Mouse (Mus musculus): Measurements from ENCODE around the gene Zfp51. TPM values are rescaled to one million over a fixed set of nuclear protein-coding genes. Genes with fewer than 3 reads are reported as not detected.
"Not testable (repeated sequence)": the region's sequence is repeated elsewhere in the genome, so short reads cannot be mapped to it uniquely, and the experiment has no call there.

The Zfp51 gene
- 16.6 and 17.2 TPM in 2 replicates for polyA plus RNA-seq (2014; fragmentation: Nextera tagmentation; extraction: Ambion mirVana)

GRCm38 (mm10) chr17:21450138-21450704 is at the start of gene Zfp51:
Zfp51 (plus strand) TSS chr17:21450374.
- Histone ChIP-seq H3K27me3 (ENCODE audit: control insufficient read depth, insufficient read depth, low read length) (no peaks in the 10 kb centered on the region), H3K36me3 (ENCODE audit: control insufficient read depth, insufficient read depth, low read length) (no peaks in the 10 kb centered on the region), H3K9ac (ENCODE audit: low read length) (peak within 1 kb of the TSS; percentile 64), H3K4me1 (ENCODE audit: control insufficient read depth, insufficient read depth, low read length) (0 out of 2 replicates have a peak, but pooled peaks cover 3% of the 10 kb centered on the region), H3K9me3 (ENCODE audit: control insufficient read depth, low read length) (no peaks in the 10 kb centered on the region), H3K4me2 (ENCODE audit: low read depth, severe bottlenecking) (peak within 1 kb of the TSS; percentile 53), H3K27ac (replicated peaks; ENCODE audit: low read depth, low read length) (peak within 1 kb of the TSS; percentile 70; the same call in 1 of the 2 replicates), H3K4me3 (ENCODE audit: low read depth, low read length) (peak within 1 kb of the TSS; percentile 57)
- ATAC-seq (ENCODE audit: insufficient number of reproducible peaks, low FRiP score, low TSS enrichment, low read depth) (peak; percentile 99), DNase-seq (ENCODE audit: low spot score) (peak; percentile 89)
- WGBS, result under 1% methylated on average over 26 of the region's 26 CpGs

- peak within 1 kb of the TSS; percentile 35 for H3K4me3 ChIP-seq (ENCODE audit: low read depth, low read length)
- H3K4me1 ChIP-seq (ENCODE audit: control insufficient read depth, insufficient read depth, low read length), result no peaks in the 10 kb centered on the region
- WGBS, result under 1% methylated on average over 22 of the region's 22 CpGs
- H3K9ac ChIP-seq (ENCODE audit: low read length), result peak within 1 kb of the TSS; percentile 34
- no peak within 1 kb of the TSS for H3K27ac ChIP-seq (replicated peaks; ENCODE audit: low read depth, low read length)
- no peaks in the 10 kb centered on the region for H3K36me3 ChIP-seq (ENCODE audit: control insufficient read depth, insufficient read depth, low read length)
- peak within 1 kb of the TSS; percentile 81 for H3K4me2 ChIP-seq (ENCODE audit: low read depth, severe bottlenecking)
- H3K9me3 ChIP-seq (ENCODE audit: control insufficient read depth, low read length), result no peaks in the 10 kb centered on the region
- H3K27me3 ChIP-seq (ENCODE audit: control insufficient read depth, insufficient read depth, low read length), result no peaks in the 10 kb centered on the region
- ATAC-seq (ENCODE audit: insufficient number of reproducible peaks, low FRiP score, low TSS enrichment, low read depth) (peak; percentile 99), DNase-seq (ENCODE audit: low spot score) (peak; percentile 63)
Observed at GRCm38 (mm10) chr17:21422664-21423599, 27.2 kb upstream of the Zfp51 start, which contains the start of gene Zfp54. Zfp54 (plus strand) TSS chr17:21423227.

- H3K36me3 ChIP-seq (ENCODE audit: control insufficient read depth, insufficient read depth, low read length); H3K4me3 ChIP-seq (ENCODE audit: low read depth, low read length); H3K27me3 ChIP-seq (ENCODE audit: control insufficient read depth, insufficient read depth, low read length); H3K9me3 ChIP-seq (ENCODE audit: control insufficient read depth, low read length); H3K4me1 ChIP-seq (ENCODE audit: control insufficient read depth, insufficient read depth, low read length); H3K4me2 ChIP-seq (ENCODE audit: low read depth, severe bottlenecking); H3K27ac ChIP-seq (replicated peaks; ENCODE audit: low read depth, low read length); DNase-seq (ENCODE audit: low spot score); ATAC-seq (ENCODE audit: insufficient number of reproducible peaks, low FRiP score, low TSS enrichment, low read depth); H3K9ac ChIP-seq (ENCODE audit: low read length): not testable (repeated sequence)
- WGBS, result 84% methylated on average over 9 of the region's 9 CpGs
Observed at GRCm38 (mm10) chr17:21438806-21439400, 11.3 kb upstream of the Zfp51 start.

GRCm38 (mm10) chr17:21449669-21450068 is 505 bp upstream of the Zfp51 start:
- H3K27ac ChIP-seq (replicated peaks; ENCODE audit: low read depth, low read length), result peak overlapping the region; percentile 70; the same call in 1 of the 2 replicates
- no peaks in the 10 kb centered on the region for H3K9me3 ChIP-seq (ENCODE audit: control insufficient read depth, low read length)
- no peaks in the 10 kb centered on the region for H3K27me3 ChIP-seq (ENCODE audit: control insufficient read depth, insufficient read depth, low read length)
- peak overlapping the region; percentile 57 for H3K4me3 ChIP-seq (ENCODE audit: low read depth, low read length)
- WGBS, result 0% methylated on average over 3 of the region's 3 CpGs
- DNase-seq (ENCODE audit: low spot score), result peak; percentile 76
- 0 out of 2 replicates have a peak, but pooled peaks cover 3% of the 10 kb centered on the region for H3K4me1 ChIP-seq (ENCODE audit: control insufficient read depth, insufficient read depth, low read length)
- H3K9ac ChIP-seq (ENCODE audit: low read length), result 0 out of 2 replicates have a peak overlapping the region, but pooled peaks have one; percentile 14
- H3K36me3 ChIP-seq (ENCODE audit: control insufficient read depth, insufficient read depth, low read length), result no peaks in the 10 kb centered on the region
- H3K4me2 ChIP-seq (ENCODE audit: low read depth, severe bottlenecking), result peak overlapping the region; percentile 53
- peak; percentile 63 for ATAC-seq (ENCODE audit: insufficient number of reproducible peaks, low FRiP score, low TSS enrichment, low read depth)

- no peak overlapping the region for H3K9ac ChIP-seq (ENCODE audit: low read length)
- no peaks in the 10 kb centered on the region for H3K27me3 ChIP-seq (ENCODE audit: control insufficient read depth, insufficient read depth, low read length)
- no peak overlapping the region for H3K4me3 ChIP-seq (ENCODE audit: low read depth, low read length)
- 92% methylated on average over 5 of the region's 5 CpGs for WGBS
- no peaks in the 10 kb centered on the region for H3K9me3 ChIP-seq (ENCODE audit: control insufficient read depth, low read length)
- ATAC-seq (ENCODE audit: insufficient number of reproducible peaks, low FRiP score, low TSS enrichment, low read depth), result no peak
- H3K4me1 ChIP-seq (ENCODE audit: control insufficient read depth, insufficient read depth, low read length), result no peaks in the 10 kb centered on the region
- no peak for DNase-seq (ENCODE audit: low spot score)
- no peak overlapping the region for H3K27ac ChIP-seq (replicated peaks; ENCODE audit: low read depth, low read length)
- H3K36me3 ChIP-seq (ENCODE audit: control insufficient read depth, insufficient read depth, low read length), result no peaks in the 10 kb centered on the region
- no peak overlapping the region for H3K4me2 ChIP-seq (ENCODE audit: low read depth, severe bottlenecking)
Observed at GRCm38 (mm10) chr17:21463550-21463949, 13.4 kb downstream of the Zfp51 start.

GRCm38 (mm10) chr17:21472032-21472652 is 22.0 kb downstream of the Zfp51 start:
- no peak for DNase-seq (ENCODE audit: low spot score)
- no peak for ATAC-seq (ENCODE audit: insufficient number of reproducible peaks, low FRiP score, low TSS enrichment, low read depth)
- H3K9me3 ChIP-seq (ENCODE audit: control insufficient read depth, low read length), result no peaks in the 10 kb centered on the region
- WGBS, result 77% methylated on average over 3 of the region's 3 CpGs
- H3K27ac ChIP-seq (replicated peaks; ENCODE audit: low read depth, low read length), result no peak overlapping the region
- peaks cover 3% of the 10 kb centered on the region; the same call in 1 of the 2 replicates for H3K4me1 ChIP-seq (ENCODE audit: control insufficient read depth, insufficient read depth, low read length)
- no peak overlapping the region for H3K9ac ChIP-seq (ENCODE audit: low read length)
- no peak overlapping the region for H3K4me3 ChIP-seq (ENCODE audit: low read depth, low read length)
- H3K4me2 ChIP-seq (ENCODE audit: low read depth, severe bottlenecking), result no peak overlapping the region
- H3K36me3 ChIP-seq (ENCODE audit: control insufficient read depth, insufficient read depth, low read length), result no peaks in the 10 kb centered on the region
- no peaks in the 10 kb centered on the region for H3K27me3 ChIP-seq (ENCODE audit: control insufficient read depth, insufficient read depth, low read length)

GRCm38 (mm10) chr17:21472653-21473307 is 22.6 kb downstream of the Zfp51 start:
- 42% methylated on average over 2 of the region's 2 CpGs for WGBS
- DNase-seq (ENCODE audit: low spot score), result no peak
- ATAC-seq (ENCODE audit: insufficient number of reproducible peaks, low FRiP score, low TSS enrichment, low read depth), result no peak
- H3K27me3 ChIP-seq (ENCODE audit: control insufficient read depth, insufficient read depth, low read length), result no peaks in the 10 kb centered on the region
- H3K27ac ChIP-seq (replicated peaks; ENCODE audit: low read depth, low read length), result no peak overlapping the region
- H3K9me3 ChIP-seq (ENCODE audit: control insufficient read depth, low read length), result no peaks in the 10 kb centered on the region
- H3K4me3 ChIP-seq (ENCODE audit: low read depth, low read length), result no peak overlapping the region
- H3K36me3 ChIP-seq (ENCODE audit: control insufficient read depth, insufficient read depth, low read length), result no peaks in the 10 kb centered on the region
- H3K4me2 ChIP-seq (ENCODE audit: low read depth, severe bottlenecking), result no peak overlapping the region
- H3K4me1 ChIP-seq (ENCODE audit: control insufficient read depth, insufficient read depth, low read length), result peaks cover 3% of the 10 kb centered on the region; the same call in 1 of the 2 replicates
- H3K9ac ChIP-seq (ENCODE audit: low read length), result no peak overlapping the region
